ENCODE assay signal across 26 mouse cellular contexts in the genomic region with DNA sequence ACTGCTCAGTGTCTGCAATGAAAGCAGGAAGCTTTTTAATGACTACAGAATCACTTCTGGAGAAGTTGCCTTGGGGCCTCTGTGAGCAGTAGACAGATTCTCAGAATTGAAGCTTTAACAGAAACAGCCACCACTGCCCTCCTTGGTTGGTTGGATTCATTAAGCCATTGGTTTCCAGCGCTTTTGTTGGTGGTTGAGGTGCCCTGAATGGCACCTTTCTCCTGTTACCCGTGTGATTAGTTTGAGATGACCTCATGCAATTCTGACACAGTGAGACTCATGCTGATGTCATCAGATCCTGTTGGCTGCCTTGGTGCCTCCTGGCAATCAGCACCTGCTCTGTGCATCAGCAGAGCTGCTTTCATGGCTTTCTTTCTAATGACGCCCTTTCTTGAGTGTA. TPM values are rescaled to one million over a fixed set of nuclear protein-coding genes. Genes with fewer than 3 reads are reported as not detected.
A peak's percentile ranks its signal among the peaks of the same experiment; 100 is the strongest.
DNase-seq lines count a peak whose midpoint lies in the region; ATAC-seq and TF ChIP-seq lines count a peak whose summit lies in the region.
"Had no signal": no experiment of that assay in that cellular context is flagged by ENCODE, and none has a peak within 500 bp of the region (broad histone marks: within the 10 kb centered on the region; RNA-seq: fewer than 3 reads in every experiment).

No protein-coding gene starts in this region.

- no peak overlapping the region for H3K27ac ChIP-seq in forebrain, embryonic 16.5 days (ENCODE audit: low read length)
- no peak overlapping the region for H3K27ac ChIP-seq in limb, embryonic 10.5 days
- H3K27ac ChIP-seq: embryonic facial prominence, embryonic 15.5 days; hindbrain, embryonic 10.5 days; liver, embryonic 12.5 days; macrophage; midbrain, embryonic 15.5 days; neural tube, embryonic 15.5 days had no signal

- no peak for TF ChIP-seq CTCF in C2C12 (IDR thresholded peaks at IDR 0.05; ENCODE audit: control insufficient read depth, insufficient read depth, insufficient read length)
- TF ChIP-seq CTCF in brain, embryonic 14.5 days (IDR thresholded peaks at IDR 0.05; ENCODE audit: borderline replicate concordance, extremely low read depth, insufficient read depth, insufficient read length) = no peak

- H3K79me3 ChIP-seq in C2C12 (ENCODE audit: low read depth) = no peaks in the 10 kb centered on the region

- H3ac ChIP-seq in C2C12 (ENCODE audit: control insufficient read depth, insufficient read length, low read depth) = no peak overlapping the region

- H3K27me3 ChIP-seq in C2C12 (ENCODE audit: control insufficient read depth, insufficient read depth, insufficient read length) = no peaks in the 10 kb centered on the region
- H3K27me3 ChIP-seq in forebrain, embryonic 16.5 days (replicated peaks; ENCODE audit: control insufficient read depth, insufficient read depth, low read length) = no peaks in the 10 kb centered on the region
- H3K27me3 ChIP-seq in limb, embryonic 10.5 days (ENCODE audit: low read depth, poor library complexity, severe bottlenecking) = no peaks in the 10 kb centered on the region
- H3K27me3 ChIP-seq: embryonic facial prominence, embryonic 15.5 days; liver, embryonic 12.5 days; midbrain, embryonic 15.5 days; neural tube, embryonic 15.5 days had no signal

- no peak overlapping the region for H3K4me2 ChIP-seq in forebrain, embryonic 16.5 days (ENCODE audit: low read length)
- H3K4me2 ChIP-seq: embryonic facial prominence, embryonic 15.5 days; liver, embryonic 12.5 days; midbrain, embryonic 15.5 days; neural tube, embryonic 15.5 days had no signal

- no peaks in the 10 kb centered on the region for H3K36me3 ChIP-seq in C2C12 (ENCODE audit: control insufficient read depth, insufficient read depth)
- no peaks in the 10 kb centered on the region for H3K36me3 ChIP-seq in forebrain, embryonic 16.5 days (ENCODE audit: control insufficient read depth, insufficient read depth)
- no peaks in the 10 kb centered on the region for H3K36me3 ChIP-seq in limb, embryonic 10.5 days
- H3K36me3 ChIP-seq: embryonic facial prominence, embryonic 15.5 days; hindbrain, embryonic 10.5 days; liver, embryonic 12.5 days; midbrain, embryonic 15.5 days; neural tube, embryonic 15.5 days had no signal

- peak; percentile 95 for ATAC-seq in forebrain, embryonic 16.5 days
- ATAC-seq in frontal cortex, adult (ENCODE audit: low TSS enrichment) = no peak
- ATAC-seq: activated CD4-positive, CD25-positive, alpha-beta regulatory T cell, adult 4 months; hindbrain, embryonic 16.5 days; liver, embryonic 12.5 days; liver, postnatal 0 days; lung, postnatal 0 days; midbrain, embryonic 15.5 days had no signal

- DNase-seq in 3T3-L1 (ENCODE audit: low read depth, low spot score) = peak; percentile 41
- peak; percentile 95 for DNase-seq in brain, embryonic 14.5 days (ENCODE audit: low read depth)
- DNase-seq in limb, embryonic 10.5 days (ENCODE audit: low spot score) = no peak
- DNase-seq in heart, adult 8-10 months (ENCODE audit: low spot score) = no peak
- DNase-seq: adrenal gland, adult 8-10 months; cerebellum, adult 11 months; cerebellum, postnatal 10 days; heart, postnatal 14 days; kidney, adult 18-20 months; kidney, postnatal 4 days; liver, postnatal 0 days; right cerebral cortex, adult 18-20 months; spleen, adult 18-20 months; thymus, postnatal 4 days had no signal

- H3K79me2 ChIP-seq in C2C12 (ENCODE audit: control insufficient read depth, insufficient read depth) = no peaks in the 10 kb centered on the region

- WGBS in forebrain, embryonic 16.5 days = 11% methylated on average over 3 of the region's 3 CpGs
- 71% methylated on average over 3 of the region's 3 CpGs for WGBS in limb, embryonic 10.5 days

- H3K9ac ChIP-seq in forebrain, embryonic 16.5 days (replicated peaks; ENCODE audit: low read depth, low read length) = no peak overlapping the region
- H3K9ac ChIP-seq: embryonic facial prominence, embryonic 15.5 days; liver, embryonic 12.5 days; liver, postnatal 0 days; midbrain, embryonic 15.5 days; neural tube, embryonic 15.5 days had no signal

- H3K9me3 ChIP-seq in forebrain, embryonic 16.5 days (ENCODE audit: control insufficient read depth, low read length) = no peaks in the 10 kb centered on the region
- no peaks in the 10 kb centered on the region for H3K9me3 ChIP-seq in limb, embryonic 10.5 days (replicated peaks)
- H3K9me3 ChIP-seq: embryonic facial prominence, embryonic 15.5 days; hindbrain, embryonic 10.5 days; liver, embryonic 12.5 days; midbrain, embryonic 15.5 days; neural tube, embryonic 15.5 days had no signal

- no peaks in the 10 kb centered on the region for H3K4me1 ChIP-seq in forebrain, embryonic 16.5 days (replicated peaks; ENCODE audit: control insufficient read depth, insufficient read depth, low read length)
- no peaks in the 10 kb centered on the region for H3K4me1 ChIP-seq in limb, embryonic 10.5 days
- H3K4me1 ChIP-seq: embryonic facial prominence, embryonic 15.5 days; hindbrain, embryonic 10.5 days; liver, embryonic 12.5 days; midbrain, embryonic 15.5 days; neural tube, embryonic 15.5 days had no signal

- no peak for TF ChIP-seq POLR2A in brain, embryonic 14.5 days (IDR thresholded peaks at IDR 0.05; ENCODE audit: borderline replicate concordance, extremely low read depth, insufficient read depth, insufficient read length, poor library complexity, severe bottlenecking)

- H3K4me3 ChIP-seq in C2C12 (ENCODE audit: insufficient read depth, poor library complexity, severe bottlenecking) = no peak overlapping the region
- H3K4me3 ChIP-seq in forebrain, embryonic 16.5 days (replicated peaks; ENCODE audit: low read length) = no peak overlapping the region
- H3K4me3 ChIP-seq in limb, embryonic 10.5 days = no peak overlapping the region
- H3K4me3 ChIP-seq: embryonic facial prominence, embryonic 15.5 days; hindbrain, embryonic 10.5 days; liver, embryonic 12.5 days; midbrain, embryonic 15.5 days; neural tube, embryonic 15.5 days had no signal

TF ChIP-seq in C2C12, 6 proteins besides CTCF, POLR2A, EP300 and RAD21:
- TF ChIP-seq MYOD1 (IDR thresholded peaks at IDR 0.05; ENCODE audit: control insufficient read depth, insufficient read length, low read depth) (peak; percentile 18), MAX (IDR thresholded peaks at IDR 0.05) (no peak), USF1 (IDR thresholded peaks at IDR 0.05; ENCODE audit: low read depth) (no peak), MYOG (IDR thresholded peaks at IDR 0.05; ENCODE audit: control insufficient read depth, extremely low read depth, insufficient read length) (no peak), FOSL1 (IDR thresholded peaks at IDR 0.05; ENCODE audit: insufficient read depth, low read length, poor library complexity, severe bottlenecking) (no peak), CEBPB (IDR thresholded peaks at IDR 0.05; ENCODE audit: low read depth) (no peak)

RNA-seq across cellular contexts. Expression of gene Actr3b, which starts 21.3 kb away (rescaled TPM):
- polyA plus RNA-seq in C2C12 (2012; fragmentation: generic; extraction: Trizol) = 0.66 TPM
- polyA plus RNA-seq in brain, embryonic 14.5 days (2012; rRNA removed) = 15.5 and 18.0 TPM in 2 replicates
- 50.8 and 57.8 TPM in 2 replicates for polyA plus RNA-seq in forebrain, embryonic 16.5 days (2015; fragmentation: Nextera tagmentation; extraction: Ambion mirVana)
- 2.8 and 3.4 TPM in 2 replicates for polyA plus RNA-seq in limb, embryonic 10.5 days (2016; fragmentation: Nextera tagmentation; extraction: Ambion mirVana)
- 10 to 100 TPM; 41.0 to 62.7 (median 51.3) TPM for total RNA-seq in heart, adult 8-10 months (2022)

RNA-seq across cellular contexts. Expression of gene Xrcc2, which starts 32.8 kb away (rescaled TPM):
- 7.2 TPM for polyA plus RNA-seq in C2C12 (2012; fragmentation: generic; extraction: Trizol)
- polyA plus RNA-seq in brain, embryonic 14.5 days (2012; rRNA removed) = 7.9 and 12.0 TPM in 2 replicates
- 5.4 and 5.6 TPM in 2 replicates for polyA plus RNA-seq in forebrain, embryonic 16.5 days (2015; fragmentation: Nextera tagmentation; extraction: Ambion mirVana)
- 19.4 and 19.9 TPM in 2 replicates for polyA plus RNA-seq in limb, embryonic 10.5 days (2016; fragmentation: Nextera tagmentation; extraction: Ambion mirVana)
- 1 to 10 TPM; 4.8 to 6.3 (median 5.8) TPM for total RNA-seq in heart, adult 8-10 months (2022)

Comparison
In these comparisons a context has a peak if more than half of its experiments do, and no peak if none do; other contexts are left out.
1. DNase-seq: peak in 3T3-L1 (single experiment) and brain, embryonic 14.5 days (single experiment); none in limb, embryonic 10.5 days (single experiment) and heart, adult 8-10 months (single experiment).